Mouse (Mus musculus): ENCODE results near the gene Ddx27. TPM values are rescaled to one million over a fixed set of nuclear protein-coding genes. Genes with fewer than 3 reads are reported as not detected.

The Ddx27 gene
- total and polyA plus RNA-seq, 2 experiments from 2014 or later = 36.9 to 42.5 TPM

DNA sequence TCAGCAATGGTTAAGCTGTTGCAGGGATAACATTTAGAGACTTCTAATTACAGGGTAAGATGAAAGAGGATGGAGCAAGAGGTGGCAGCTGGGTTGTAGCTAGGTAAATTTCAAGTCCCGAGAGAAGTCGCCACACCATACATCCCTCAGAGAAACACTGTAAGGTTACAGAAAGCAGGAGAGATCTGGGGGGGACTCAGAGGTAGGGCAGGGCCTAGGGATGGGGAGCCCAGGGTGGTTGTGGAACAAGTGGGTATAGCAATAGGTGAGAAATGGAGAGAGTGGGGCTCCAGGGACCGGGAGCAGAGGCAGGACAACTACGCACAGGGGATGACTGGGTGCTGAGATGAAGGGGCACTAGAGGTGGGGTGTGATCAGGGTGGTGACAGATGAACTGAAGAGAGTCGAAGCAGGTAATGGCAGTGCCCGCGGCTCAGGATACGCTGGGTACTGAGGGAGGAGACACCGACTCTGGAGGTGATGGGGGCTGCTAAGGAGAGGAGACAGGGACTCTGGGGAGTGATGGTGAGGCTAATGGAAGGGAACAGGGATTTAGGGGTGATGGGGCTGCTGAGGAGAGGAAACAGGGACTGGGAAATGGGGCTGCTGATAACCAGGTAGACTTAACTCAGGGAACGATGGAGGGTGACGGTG lies 46.5 kb downstream of the Ddx27 start:
- TF ChIP-seq CTCF (IDR thresholded peaks at IDR 0.05; ENCODE audit: low read depth) = no peak
- Histone ChIP-seq H3K4me3 (ENCODE audit: low read depth, low read length) (peak overlapping the region; percentile 71), H3K27ac (ENCODE audit: low read depth, low read length) (0 out of 2 replicates have a peak overlapping the region, but pooled peaks have one; percentile 4), H3K4me1 (ENCODE audit: insufficient read depth) (peaks cover 16% of the 10 kb centered on the region), H3K36me3 (ENCODE audit: insufficient read depth) (peaks cover 30% of the 10 kb centered on the region), H3K4me2 (ENCODE audit: low read depth) (peak overlapping the region; percentile 61), H3K27me3 (ENCODE audit: insufficient read depth, low read length) (no peaks in the 10 kb centered on the region), H3K9ac (peak overlapping the region; percentile 80), H3K9me3 (ENCODE audit: low read length) (no peaks in the 10 kb centered on the region)
- DNase-seq (no peak), ATAC-seq (no peak)
- 24% methylated on average over 11 of the region's 11 CpGs for WGBS

DNA sequence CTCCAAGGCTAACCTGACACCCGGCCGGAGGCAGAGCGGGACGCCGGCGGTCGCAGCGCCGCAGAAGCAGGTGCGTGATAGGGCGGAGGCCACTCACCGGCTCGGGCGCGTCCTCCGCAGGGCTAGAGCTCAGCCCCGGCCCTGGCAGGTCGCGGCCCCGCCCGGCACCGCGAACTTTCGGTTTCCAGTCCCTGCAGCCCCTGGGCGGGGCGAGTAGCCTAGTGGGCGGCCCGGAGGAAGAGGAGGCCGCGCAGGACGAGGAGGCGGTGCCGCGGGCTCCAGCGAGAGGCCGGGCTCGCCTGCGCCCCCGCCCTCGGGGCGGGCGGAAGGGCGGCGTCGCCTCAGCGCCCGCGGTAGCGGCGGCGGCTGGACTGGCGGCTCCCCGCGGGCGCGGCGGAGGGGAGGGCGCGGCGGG lies 47.5 kb downstream of the Ddx27 start:
- Histone ChIP-seq H3K27ac (ENCODE audit: low read depth, low read length) (peak overlapping the region; percentile 87), H3K36me3 (ENCODE audit: insufficient read depth) (peaks cover 20% of the 10 kb centered on the region), H3K4me2 (ENCODE audit: low read depth) (peak overlapping the region; percentile 61), H3K4me3 (ENCODE audit: low read depth, low read length) (peak overlapping the region; percentile 71), H3K4me1 (ENCODE audit: insufficient read depth) (peaks cover 16% of the 10 kb centered on the region), H3K27me3 (ENCODE audit: insufficient read depth, low read length) (no peaks in the 10 kb centered on the region), H3K9ac (peak overlapping the region; percentile 80), H3K9me3 (ENCODE audit: low read length) (no peaks in the 10 kb centered on the region)
- DNase-seq = peak; percentile 80
- WGBS = 2% methylated on average over 44 of the region's 60 CpGs
- no peak for TF ChIP-seq CTCF (IDR thresholded peaks at IDR 0.05; ENCODE audit: low read depth)
- ATAC-seq = peak; percentile 86

DNA sequence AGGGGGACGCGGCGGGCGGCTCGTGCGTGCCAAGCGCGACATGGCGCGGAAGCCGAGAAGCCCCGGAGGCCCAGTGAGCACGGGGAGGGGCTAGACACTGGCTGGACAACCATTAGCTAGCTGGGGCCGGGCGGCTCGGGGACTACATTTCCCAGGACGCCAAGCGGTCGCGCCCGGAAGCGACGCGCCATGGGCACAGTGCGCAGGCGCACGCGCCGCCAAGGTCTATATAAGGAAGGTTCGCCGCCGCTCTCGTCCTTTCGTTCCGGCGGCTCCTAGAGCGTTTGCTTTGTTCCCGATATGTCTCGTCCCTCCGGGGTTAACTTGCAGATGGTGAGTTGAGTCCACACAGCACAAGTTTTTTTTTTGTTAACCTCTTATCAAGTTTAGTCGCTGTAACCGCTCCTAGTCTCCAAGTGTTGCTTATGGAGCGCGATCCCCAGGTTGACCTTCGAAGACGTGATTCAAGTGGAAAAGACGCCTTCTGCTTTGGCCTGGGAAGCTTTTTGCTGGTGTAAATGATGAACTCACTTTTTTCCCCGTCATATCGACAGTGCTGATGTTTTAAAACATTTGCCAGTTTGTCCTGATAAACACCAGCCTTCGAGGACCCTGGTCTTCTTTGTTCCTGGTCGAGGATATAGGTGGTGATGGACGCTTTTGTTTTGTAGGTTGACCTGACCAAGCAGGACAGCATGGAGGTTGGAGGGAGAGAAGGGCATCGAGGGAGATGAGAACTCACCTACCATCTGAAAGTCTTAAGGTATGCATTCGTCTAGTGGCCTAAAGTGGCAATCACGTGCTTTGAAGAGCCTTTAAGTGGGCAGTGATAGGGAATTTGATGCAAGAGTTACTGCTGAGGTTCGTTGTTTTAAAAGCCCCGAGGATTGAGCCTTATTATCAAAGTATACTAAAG lies 48.2 kb downstream of the Ddx27 start, which contains the start of gene Znfx1:
Gene Znfx1, minus strand, starts transcription at position 51 of the 916 bp plus-strand sequence.
- Histone ChIP-seq H3K9ac (peak within 1 kb of the TSS; percentile 80), H3K27me3 (ENCODE audit: insufficient read depth, low read length) (no peaks in the 10 kb centered on the region), H3K4me3 (ENCODE audit: low read depth, low read length) (peak within 1 kb of the TSS; percentile 71), H3K27ac (ENCODE audit: low read depth, low read length) (peak within 1 kb of the TSS; percentile 87), H3K9me3 (ENCODE audit: low read length) (no peaks in the 10 kb centered on the region), H3K4me1 (ENCODE audit: insufficient read depth) (peaks cover 16% of the 10 kb centered on the region), H3K36me3 (ENCODE audit: insufficient read depth) (peaks cover 16% of the 10 kb centered on the region), H3K4me2 (ENCODE audit: low read depth) (peak within 1 kb of the TSS; percentile 61)
- under 1% methylated on average over 56 of the region's 57 CpGs for WGBS
- DNase-seq = peak; percentile 97
- peak; percentile 55 for TF ChIP-seq CTCF (IDR thresholded peaks at IDR 0.05; ENCODE audit: low read depth)
- peak; percentile 95 for ATAC-seq

GRCm38 (mm10) chr2:167063906-167064496 lies 49.0 kb downstream of the Ddx27 start:
- H3K36me3 ChIP-seq (ENCODE audit: insufficient read depth) = peaks cover 16% of the 10 kb centered on the region
- TF ChIP-seq CTCF (IDR thresholded peaks at IDR 0.05; ENCODE audit: low read depth) = peak; percentile 59
- DNase-seq = peak; percentile 76
- H3K4me2 ChIP-seq (ENCODE audit: low read depth) = peak overlapping the region; percentile 61
- H3K9ac ChIP-seq = peak overlapping the region; percentile 80
- under 1% methylated on average over 7 of the region's 7 CpGs for WGBS
- peak overlapping the region; percentile 87; the same call in 1 of the 2 replicates for H3K27ac ChIP-seq (ENCODE audit: low read depth, low read length)
- no peaks in the 10 kb centered on the region for H3K27me3 ChIP-seq (ENCODE audit: insufficient read depth, low read length)
- H3K4me1 ChIP-seq (ENCODE audit: insufficient read depth) = peaks cover 16% of the 10 kb centered on the region
- H3K4me3 ChIP-seq (ENCODE audit: low read depth, low read length) = peak overlapping the region; percentile 71
- no peaks in the 10 kb centered on the region for H3K9me3 ChIP-seq (ENCODE audit: low read length)
- peak; percentile 18; the same call in 1 of the 2 replicates for ATAC-seq

GRCm38 (mm10) chr2:167064601-167065295 lies 49.8 kb downstream of the Ddx27 start:
- Histone ChIP-seq H3K9me3 (ENCODE audit: low read length) (no peaks in the 10 kb centered on the region), H3K4me1 (ENCODE audit: insufficient read depth) (peaks cover 16% of the 10 kb centered on the region), H3K4me2 (ENCODE audit: low read depth) (peak overlapping the region; percentile 61), H3K4me3 (ENCODE audit: low read depth, low read length) (peak overlapping the region; percentile 71), H3K27ac (ENCODE audit: low read depth, low read length) (no peak overlapping the region; the same call in 1 of the 2 replicates), H3K9ac (peak overlapping the region; percentile 40), H3K36me3 (ENCODE audit: insufficient read depth) (peaks cover 11% of the 10 kb centered on the region), H3K27me3 (ENCODE audit: insufficient read depth, low read length) (no peaks in the 10 kb centered on the region)
- TF ChIP-seq CTCF (IDR thresholded peaks at IDR 0.05; ENCODE audit: low read depth) = no peak
- DNase-seq (no peak), ATAC-seq (no peak)
- WGBS = 18% methylated on average over 9 of the region's 9 CpGs

DNA sequence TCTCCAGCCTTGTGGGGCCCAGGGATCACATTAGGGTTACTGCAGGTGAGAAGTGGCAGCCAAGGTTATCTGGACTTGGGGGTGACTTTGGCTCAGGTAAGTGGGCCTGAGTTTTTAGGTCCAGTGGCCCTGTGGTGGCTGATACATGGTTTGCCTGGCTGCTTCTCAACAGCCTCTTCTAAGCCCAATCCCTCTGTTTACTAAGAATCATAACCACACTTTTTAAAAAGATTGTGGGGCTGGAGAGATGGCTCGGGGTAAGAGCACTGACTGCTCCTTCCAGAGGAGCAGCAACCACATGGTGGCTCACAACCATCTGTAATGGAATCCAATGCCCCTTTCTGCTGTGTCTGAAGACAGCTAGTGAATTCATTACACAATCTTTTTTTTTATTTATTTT lies 51.0 kb downstream of the Ddx27 start:
- no peak overlapping the region for H3K9ac ChIP-seq
- TF ChIP-seq CTCF (IDR thresholded peaks at IDR 0.05; ENCODE audit: low read depth) = no peak
- no peak overlapping the region for H3K27ac ChIP-seq (ENCODE audit: low read depth, low read length)
- H3K4me1 ChIP-seq (ENCODE audit: insufficient read depth) = peaks cover 16% of the 10 kb centered on the region
- no peaks in the 10 kb centered on the region for H3K9me3 ChIP-seq (ENCODE audit: low read length)
- H3K36me3 ChIP-seq (ENCODE audit: insufficient read depth) = peaks cover 10% of the 10 kb centered on the region
- no peak for ATAC-seq
- H3K4me2 ChIP-seq (ENCODE audit: low read depth) = no peak overlapping the region
- WGBS = 46% methylated on average over 1 of the region's 1 CpGs
- DNase-seq = no peak
- no peak overlapping the region for H3K4me3 ChIP-seq (ENCODE audit: low read depth, low read length)
- H3K27me3 ChIP-seq (ENCODE audit: insufficient read depth, low read length) = no peaks in the 10 kb centered on the region

Data from forebrain, postnatal 0 days (tissue).